Mouse (Mus musculus) MEL-GATA-1-ER (cell line): ENCODE results near the gene Cldn34c2.
"Not testable (repeated sequence)": the region's sequence is repeated elsewhere in the genome, so short reads cannot be mapped to it uniquely, and the experiment has no call there.

Source experiments
- DNase-seq: peaks from one replicate; pipeline ENCODE4 v3.0.0-alpha.2; 2012; ENCODE audit warnings: low read depth; ENCODE audit errors: extremely low read depth

Cldn34c2 gene

DNA sequence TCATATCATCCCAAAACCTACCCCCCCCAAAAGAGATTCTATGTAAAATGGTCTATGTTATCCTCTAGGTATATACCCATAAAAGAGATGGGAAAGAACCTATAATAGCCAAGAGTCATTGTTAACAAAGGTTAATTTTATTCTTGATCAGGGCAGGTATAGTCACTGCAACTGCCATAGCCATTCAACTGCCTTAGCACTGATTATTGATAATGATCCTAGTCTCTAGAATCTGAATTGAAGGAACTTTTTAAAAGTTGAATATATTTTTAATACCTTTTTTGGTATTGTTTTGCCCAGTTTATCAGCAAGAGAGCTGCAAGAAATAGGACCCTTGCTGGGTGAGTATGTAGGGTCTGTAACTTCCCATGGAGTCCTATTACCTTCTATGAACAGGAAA is at the start of gene Cldn34c2:
Gene Cldn34c2 (plus strand): TSS at position 301 of the 400 bp plus-strand sequence.
- not testable (repeated sequence) for DNase-seq

DNA sequence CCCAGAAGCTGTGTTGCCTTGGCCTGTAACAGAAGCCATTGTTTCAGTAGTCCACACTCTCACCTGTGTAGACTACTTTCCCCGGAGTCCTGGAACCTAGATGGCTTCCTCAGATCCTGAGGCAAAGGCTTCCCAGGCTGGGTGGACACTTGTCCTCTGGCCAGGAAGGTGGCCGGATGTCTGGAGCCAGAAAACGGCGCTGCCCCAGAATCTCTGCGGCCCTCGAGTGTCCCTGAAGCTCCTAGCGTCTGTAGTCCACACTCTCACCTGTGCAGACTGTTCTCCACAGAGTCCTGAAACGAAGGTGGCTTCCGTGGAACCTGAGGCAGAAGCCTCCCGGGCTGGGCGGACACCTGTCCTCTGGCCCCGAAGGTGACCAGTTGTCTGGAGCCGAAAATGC is 30.1 kb upstream of the Cldn34c2 start:
- DNase-seq, result not testable (repeated sequence)

DNA sequence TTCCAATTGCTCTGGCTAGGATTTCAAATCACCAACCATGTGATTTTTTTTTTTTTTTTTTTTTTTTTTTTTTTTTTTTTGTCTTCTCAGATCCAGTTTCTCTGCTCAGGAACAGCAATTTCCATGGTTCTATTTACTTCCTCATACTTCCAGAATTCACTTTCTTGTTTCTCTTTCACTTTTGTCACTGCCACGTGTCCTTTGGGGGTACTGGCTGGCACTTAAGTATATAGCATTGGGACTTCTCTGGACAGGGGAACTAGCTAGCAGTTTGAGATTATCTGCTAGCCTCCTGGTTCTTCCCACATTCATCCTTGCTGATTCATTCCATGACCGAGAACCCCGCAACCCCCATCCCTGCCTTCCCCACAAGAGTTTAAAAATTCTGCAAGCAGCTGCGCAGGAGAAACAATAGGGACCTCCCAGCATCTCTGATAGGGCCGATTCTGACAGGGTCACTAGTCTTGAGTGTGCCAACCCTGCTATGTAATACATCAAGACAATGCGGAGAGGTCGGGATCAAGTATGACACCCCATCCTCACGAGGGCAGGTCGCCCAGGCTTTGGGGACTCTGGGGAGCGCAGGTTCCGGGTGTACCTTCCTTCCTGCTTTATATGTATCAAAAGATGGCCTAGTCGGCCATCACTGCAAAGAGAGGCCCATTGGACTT is 30.8 kb downstream of the Cldn34c2 start:
- DNase-seq, result not testable (repeated sequence)
